Mouse (Mus musculus) kidney, adult 10 weeks (tissue): ENCODE measurements around the gene Krt12. TPM values are rescaled to one million over a fixed set of nuclear protein-coding genes. Genes with fewer than 3 reads are reported as not detected.

Source experiments
- polyA plus RNA-seq: library from polyadenylated mRNA; stranded (reverse); fragments of 350-450 nt; fragmentation: Illumina TruSeq; extraction: RNeasy Lipid Tissue Mini Kit (QIAGEN cat#74804); gene quantifications from one replicate; pipeline ENCODE4 v1.2.3, GENCODE M21; 2014; ENCODE audit warnings: low read depth, low replicate concordance

Krt12 gene
- polyA plus RNA-seq, result not detected

GRCm38 (mm10) chr11:99422159-99422558 is at the start of gene Krt12:
Gene Krt12, minus strand, starts transcription at chr11:99422259.

GRCm38 (mm10) chr11:99437972-99438371 is 15.9 kb upstream of the Krt12 start, which contains the start of gene Krt20:
Gene Krt20, minus strand, starts transcription at chr11:99438150.

GRCm38 (mm10) chr11:99389264-99389663 is 32.8 kb downstream of the Krt12 start, which contains the start of gene Krt10:
Gene Krt10, minus strand, starts transcription at chr11:99389364.

GRCm38 (mm10) chr11:99374803-99375202 is 47.3 kb downstream of the Krt12 start, which contains the start of gene Krt28:
Gene Krt28, minus strand, starts transcription at chr11:99374903.

Other genes with a start within 250 kb of the Krt12 start
- 111 TPM for gene Smarce1, start 191.2 kb downstream of the Krt12 start, polyA plus RNA-seq
- gene Krt222, start 178.2 kb downstream of the Krt12 start, polyA plus RNA-seq, result 5.1 TPM
- not detected for gene Krt24, start 137.0 kb downstream of the Krt12 start, polyA plus RNA-seq
- gene Krt25, start 99.3 kb downstream of the Krt12 start, polyA plus RNA-seq, result not detected
- not detected for gene Krt26, start 84.3 kb downstream of the Krt12 start, polyA plus RNA-seq
- not detected for gene Krt27, start 71.2 kb downstream of the Krt12 start, polyA plus RNA-seq
- not detected for gene Krt28, start 47.4 kb downstream of the Krt12 start, polyA plus RNA-seq
- 20.3 TPM for gene Krt10, start 32.9 kb downstream of the Krt12 start, polyA plus RNA-seq
- gene Krt20, start 15.9 kb upstream of the Krt12 start, polyA plus RNA-seq, result 0.53 TPM
- gene Krt23, start 70.9 kb upstream of the Krt12 start, polyA plus RNA-seq, result 2.7 TPM
- gene Krt39, start 99.1 kb upstream of the Krt12 start, polyA plus RNA-seq, result not detected
- gene Krt40, start 120.9 kb upstream of the Krt12 start, polyA plus RNA-seq, result not detected
- gene Krtap3-3, start 128.6 kb upstream of the Krt12 start, polyA plus RNA-seq, result not detected
- gene Krtap3-2, start 134.6 kb upstream of the Krt12 start, polyA plus RNA-seq, result not detected
- not detected for gene Gm11939, start 137.2 kb upstream of the Krt12 start, polyA plus RNA-seq
- gene Krtap3-1, start 144.4 kb upstream of the Krt12 start, polyA plus RNA-seq, result not detected
- not detected for gene Krtap1-5, start 158.8 kb upstream of the Krt12 start, polyA plus RNA-seq
- not detected for gene Krtap1-4, start 161.4 kb upstream of the Krt12 start, polyA plus RNA-seq
- gene Krtap1-3, start 169.1 kb upstream of the Krt12 start, polyA plus RNA-seq, result not detected
- gene Krtap9-3, start 175.8 kb upstream of the Krt12 start, polyA plus RNA-seq, result not detected
- not detected for gene Gm11938, start 181.0 kb upstream of the Krt12 start, polyA plus RNA-seq
- gene Gm11937, start 187.9 kb upstream of the Krt12 start, polyA plus RNA-seq, result not detected
- gene Krtap2-4, start 192.6 kb upstream of the Krt12 start, polyA plus RNA-seq, result not detected
- not detected for gene Gm11562, start 198.2 kb upstream of the Krt12 start, polyA plus RNA-seq
- gene Krtap4-1, start 206.0 kb upstream of the Krt12 start, polyA plus RNA-seq, result not detected
- gene Krtap4-2, start 212.8 kb upstream of the Krt12 start, polyA plus RNA-seq, result not detected
- gene Krtap4-7, start 221.8 kb upstream of the Krt12 start, polyA plus RNA-seq, result not detected
- gene Gm11555, start 228.0 kb upstream of the Krt12 start, polyA plus RNA-seq, result not detected
- not detected for gene Gm11563, start 236.7 kb upstream of the Krt12 start, polyA plus RNA-seq
- not detected for gene Krtap4-6, start 243.7 kb upstream of the Krt12 start, polyA plus RNA-seq